Mouse (Mus musculus): ENCODE data around the gene Olfr1431. TPM values are rescaled to one million over a fixed set of nuclear protein-coding genes. Genes with fewer than 3 reads are reported as not detected.
"Not testable (repeated sequence)": the region's sequence is repeated elsewhere in the genome, so short reads cannot be mapped to it uniquely, and the experiment has no call there.

Gene Olfr1431
- not detected in 2 replicates for polyA plus RNA-seq (2015; fragmentation: Nextera tagmentation; extraction: Ambion mirVana)

- H3K4me3 ChIP-seq = no peak within 1 kb of the TSS
- no peak within 1 kb of the TSS for H3K9ac ChIP-seq
- H3K9me3 ChIP-seq = no peaks in the 10 kb centered on the region
- H3K27ac ChIP-seq = no peak within 1 kb of the TSS
- no peak for ATAC-seq (replicated peaks)
- 80% methylated on average over 1 of the region's 1 CpGs for WGBS
- H3K36me3 ChIP-seq (replicated peaks) = no peaks in the 10 kb centered on the region
- H3K4me1 ChIP-seq = no peaks in the 10 kb centered on the region
- no peak within 1 kb of the TSS for H3K4me2 ChIP-seq
- no peaks in the 10 kb centered on the region for H3K27me3 ChIP-seq (replicated peaks)
These were observed at the start of gene Olfr1431 for GRCm38 (mm10) chr19:12200334-12200733. Olfr1431 (plus strand) TSS chr19:12200634.

- 46% methylated on average over 1 of the region's 1 CpGs for WGBS
These were observed 30.3 kb upstream of the Olfr1431 start, which contains the start of gene Olfr1555-ps1 for GRCm38 (mm10) chr19:12170062-12170599. Olfr1555-ps1 (minus strand) TSS chr19:12170112.

GRCm38 (mm10) chr19:12175431-12175830, 25.0 kb upstream of the Olfr1431 start:
- not testable (repeated sequence) for ATAC-seq (replicated peaks); H3K27ac ChIP-seq; H3K4me2 ChIP-seq; H3K36me3 ChIP-seq (replicated peaks); H3K9me3 ChIP-seq; H3K9ac ChIP-seq; H3K4me3 ChIP-seq; H3K27me3 ChIP-seq (replicated peaks); H3K4me1 ChIP-seq
- WGBS = 82% methylated on average over 5 of the region's 5 CpGs

More at GRCm38 (mm10) chr19:12170062-12170599, 30.3 kb upstream of the Olfr1431 start, which contains the start of gene Olfr1555-ps1:
- ATAC-seq (replicated peaks); H3K4me1 ChIP-seq; H3K36me3 ChIP-seq (replicated peaks); H3K4me2 ChIP-seq; H3K27ac ChIP-seq; H3K27me3 ChIP-seq (replicated peaks); H3K9ac ChIP-seq; H3K9me3 ChIP-seq; H3K4me3 ChIP-seq: not testable (repeated sequence)

- ATAC-seq (replicated peaks); H3K4me2 ChIP-seq; H3K27ac ChIP-seq; H3K36me3 ChIP-seq (replicated peaks); H3K4me3 ChIP-seq; H3K4me1 ChIP-seq; H3K9me3 ChIP-seq; H3K27me3 ChIP-seq (replicated peaks); H3K9ac ChIP-seq: not testable (repeated sequence)
- 81% methylated on average over 4 of the region's 4 CpGs for WGBS
These were observed 1.4 kb upstream of the Olfr1431 start for GRCm38 (mm10) chr19:12199076-12199475.

- H3K36me3 ChIP-seq (replicated peaks); H3K27ac ChIP-seq; H3K27me3 ChIP-seq (replicated peaks); H3K4me1 ChIP-seq; H3K9ac ChIP-seq; H3K4me3 ChIP-seq; H3K9me3 ChIP-seq; ATAC-seq (replicated peaks); H3K4me2 ChIP-seq: not testable (repeated sequence)
These were observed 32.1 kb downstream of the Olfr1431 start, which contains the start of gene Olfr1432 for GRCm38 (mm10) chr19:12232496-12232895. Olfr1432 (minus strand) TSS chr19:12232596.

GRCm38 (mm10) chr19:12241559-12241958, 41.1 kb downstream of the Olfr1431 start, which contains the start of gene Olfr262:
Olfr262 (minus strand) TSS chr19:12241659.
- no peak within 1 kb of the TSS for H3K9ac ChIP-seq
- no peak for ATAC-seq (replicated peaks)
- H3K27me3 ChIP-seq (replicated peaks) = no peaks in the 10 kb centered on the region
- no peak within 1 kb of the TSS for H3K4me2 ChIP-seq
- H3K9me3 ChIP-seq = no peaks in the 10 kb centered on the region
- WGBS = 81% methylated on average over 1 of the region's 1 CpGs
- H3K36me3 ChIP-seq (replicated peaks) = no peaks in the 10 kb centered on the region
- no peak within 1 kb of the TSS for H3K27ac ChIP-seq
- no peak within 1 kb of the TSS for H3K4me3 ChIP-seq
- no peaks in the 10 kb centered on the region for H3K4me1 ChIP-seq

- Histone ChIP-seq H3K4me3 (no peak within 1 kb of the TSS), H3K9me3 (no peaks in the 10 kb centered on the region), H3K4me1 (no peaks in the 10 kb centered on the region), H3K27ac (no peak within 1 kb of the TSS), H3K36me3 (replicated peaks) (no peaks in the 10 kb centered on the region), H3K27me3 (replicated peaks) (no peaks in the 10 kb centered on the region), H3K9ac (no peak within 1 kb of the TSS), H3K4me2 (no peak within 1 kb of the TSS)
- 50% methylated on average over 1 of the region's 1 CpGs for WGBS
- no peak for ATAC-seq (replicated peaks)
These were observed 60.3 kb downstream of the Olfr1431 start, which contains the start of gene Olfr235 for GRCm38 (mm10) chr19:12260732-12261131. Olfr235 (plus strand) TSS chr19:12261032.

Other genes with a start within 250 kb of the Olfr1431 start
- gene Osbp, start 234.7 kb upstream of the Olfr1431 start, polyA plus RNA-seq (2015; fragmentation: Nextera tagmentation; extraction: Ambion mirVana) = 3.9 and 4.0 TPM in 2 replicates
- gene Olfr1423, start 159.3 kb upstream of the Olfr1431 start, polyA plus RNA-seq (2015; fragmentation: Nextera tagmentation; extraction: Ambion mirVana) = not detected in 2 replicates
- not detected in 2 replicates for gene Olfr1424, start 138.0 kb upstream of the Olfr1431 start, polyA plus RNA-seq (2015; fragmentation: Nextera tagmentation; extraction: Ambion mirVana)
- gene Olfr1425, start 122.9 kb upstream of the Olfr1431 start, polyA plus RNA-seq (2015; fragmentation: Nextera tagmentation; extraction: Ambion mirVana) = not detected in 2 replicates
- gene Olfr1426, start 108.6 kb upstream of the Olfr1431 start, polyA plus RNA-seq (2015; fragmentation: Nextera tagmentation; extraction: Ambion mirVana) = not detected in 2 replicates
- not detected in 2 replicates for gene Olfr1427, start 97.3 kb upstream of the Olfr1431 start, polyA plus RNA-seq (2015; fragmentation: Nextera tagmentation; extraction: Ambion mirVana)
- gene Olfr1428, start 84.7 kb upstream of the Olfr1431 start, polyA plus RNA-seq (2015; fragmentation: Nextera tagmentation; extraction: Ambion mirVana) = not detected in 2 replicates
- not detected in 2 replicates for gene Olfr76, start 77.4 kb upstream of the Olfr1431 start, polyA plus RNA-seq (2015; fragmentation: Nextera tagmentation; extraction: Ambion mirVana)
- not detected in 2 replicates for gene Olfr1555-ps1, start 30.5 kb upstream of the Olfr1431 start, polyA plus RNA-seq (2015; fragmentation: Nextera tagmentation; extraction: Ambion mirVana)
- not detected in 2 replicates for gene Olfr1432, start 32.0 kb downstream of the Olfr1431 start, polyA plus RNA-seq (2015; fragmentation: Nextera tagmentation; extraction: Ambion mirVana)
- gene Olfr262, start 41.0 kb downstream of the Olfr1431 start, polyA plus RNA-seq (2015; fragmentation: Nextera tagmentation; extraction: Ambion mirVana) = not detected in 2 replicates
- gene Olfr235, start 60.4 kb downstream of the Olfr1431 start, polyA plus RNA-seq (2015; fragmentation: Nextera tagmentation; extraction: Ambion mirVana) = not detected in 2 replicates
- not detected in 2 replicates for gene Olfr1434, start 79.2 kb downstream of the Olfr1431 start, polyA plus RNA-seq (2015; fragmentation: Nextera tagmentation; extraction: Ambion mirVana)
- not detected in 2 replicates for gene Olfr1436, start 98.5 kb downstream of the Olfr1431 start, polyA plus RNA-seq (2015; fragmentation: Nextera tagmentation; extraction: Ambion mirVana)
- not detected in 2 replicates for gene Olfr1437, start 124.5 kb downstream of the Olfr1431 start, polyA plus RNA-seq (2015; fragmentation: Nextera tagmentation; extraction: Ambion mirVana)
- gene Olfr1438-ps1, start 135.3 kb downstream of the Olfr1431 start, polyA plus RNA-seq (2015; fragmentation: Nextera tagmentation; extraction: Ambion mirVana) = not detected in 2 replicates
- gene Olfr1440, start 186.6 kb downstream of the Olfr1431 start, polyA plus RNA-seq (2015; fragmentation: Nextera tagmentation; extraction: Ambion mirVana) = not detected in 2 replicates
- gene Olfr1441, start 216.8 kb downstream of the Olfr1431 start, polyA plus RNA-seq (2015; fragmentation: Nextera tagmentation; extraction: Ambion mirVana) = not detected in 2 replicates
- gene Pfpl, start 227.3 kb downstream of the Olfr1431 start, polyA plus RNA-seq (2015; fragmentation: Nextera tagmentation; extraction: Ambion mirVana) = not detected in 2 replicates